Mouse (Mus musculus): ENCODE measurements at regions not wholly inside any gene's neighbourhood (a gene's known extent, or its start where the extent isn't known, plus 50 kb on each side); places are given as distances from the start of the nearest gene placed in this dataset.

DNA sequence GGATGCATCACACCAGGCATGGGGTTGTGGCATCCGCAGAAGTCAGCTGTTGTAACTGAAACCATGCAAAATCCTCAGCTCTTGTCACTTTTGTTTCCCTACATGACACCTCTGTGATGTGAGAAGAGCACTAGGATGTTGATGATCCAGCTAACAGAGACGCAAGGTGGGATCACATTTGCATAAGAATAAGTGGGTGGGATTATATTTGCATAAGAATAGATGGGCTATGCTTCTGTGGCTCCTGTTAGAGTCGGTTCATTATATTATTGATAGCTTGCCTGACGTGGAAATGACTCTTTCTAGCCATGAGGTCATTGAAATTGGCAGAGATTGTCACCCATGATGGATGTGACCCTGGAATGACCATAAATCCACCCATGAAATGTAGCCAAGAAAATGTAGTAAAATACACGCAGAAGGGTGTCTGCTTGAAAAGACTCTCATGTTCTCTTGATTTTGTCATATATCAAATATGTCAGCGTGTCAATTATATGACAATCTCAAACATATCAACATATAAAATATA is 102.2 kb upstream of the Arg1 start:
- no peak for DNase-seq

GRCm38 (mm10) chr10:25023601-25024157 is 96.4 kb upstream of the Arg1 start:
- DNase-seq = peak; percentile 10

DNA sequence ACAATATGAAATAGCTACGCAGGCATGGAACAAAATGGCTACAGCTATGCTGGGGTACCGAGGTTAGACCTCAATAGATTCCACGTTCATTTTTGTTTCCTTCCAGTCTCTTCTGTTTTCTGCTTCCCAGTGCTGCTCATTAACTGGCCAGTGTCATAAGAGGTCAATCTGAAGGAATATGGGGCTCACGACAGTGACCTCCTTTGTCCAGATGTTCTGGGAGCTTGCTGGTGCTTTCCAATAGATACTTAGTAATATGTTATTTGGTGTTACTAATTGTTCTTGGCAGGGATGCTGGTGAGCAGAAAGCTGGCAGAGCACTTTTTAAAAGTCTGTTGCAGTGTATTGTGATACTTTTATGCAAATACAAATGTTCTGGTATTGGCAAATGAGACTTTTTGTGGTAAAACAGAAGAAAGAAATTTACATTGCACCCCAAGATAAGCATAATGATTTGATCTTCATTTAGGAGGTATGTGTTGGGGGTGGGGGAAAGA is 95.8 kb upstream of the Arg1 start:
- peak; percentile 9 for DNase-seq

- DNase-seq = no peak
Observed at GRCm38 (mm10) chr10:25018946-25019345, 91.7 kb upstream of the Arg1 start.

- no peak for DNase-seq
Observed at GRCm38 (mm10) chr10:25017843-25018242, 90.6 kb upstream of the Arg1 start.

- DNase-seq = peak; percentile 23
Observed at GRCm38 (mm10) chr10:25016110-25016509, 88.8 kb upstream of the Arg1 start.

- DNase-seq = no peak
Observed at GRCm38 (mm10) chr10:25012129-25012528, 84.8 kb upstream of the Arg1 start.

- no peak for DNase-seq
Observed at GRCm38 (mm10) chr10:25001299-25001698, 74.0 kb upstream of the Arg1 start.

GRCm38 (mm10) chr10:25000231-25001222 is 73.2 kb upstream of the Arg1 start:
- no peak for DNase-seq

- DNase-seq = no peak
Observed at GRCm38 (mm10) chr10:24999807-25000206, 72.5 kb upstream of the Arg1 start.

DNA sequence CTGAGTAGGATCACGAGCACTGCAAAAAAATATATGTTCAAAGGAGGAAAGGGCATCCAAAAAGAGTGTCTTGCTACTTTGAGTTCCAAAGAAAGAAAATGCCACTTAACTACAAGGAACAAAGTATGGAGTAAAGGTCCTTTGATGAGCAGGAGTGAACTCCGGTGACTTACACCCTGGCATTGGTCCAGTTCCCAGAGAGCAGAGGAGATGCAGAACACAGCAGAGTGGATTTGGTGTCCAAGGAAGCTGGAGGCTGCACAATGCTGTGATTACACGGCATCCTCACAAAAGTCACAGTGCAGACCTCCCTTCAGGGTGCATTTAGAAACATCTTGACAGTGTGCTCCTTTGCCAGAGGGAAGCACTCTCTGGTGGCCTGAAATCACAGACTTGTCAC is 70.4 kb upstream of the Arg1 start:
- no peak for DNase-seq

DNA sequence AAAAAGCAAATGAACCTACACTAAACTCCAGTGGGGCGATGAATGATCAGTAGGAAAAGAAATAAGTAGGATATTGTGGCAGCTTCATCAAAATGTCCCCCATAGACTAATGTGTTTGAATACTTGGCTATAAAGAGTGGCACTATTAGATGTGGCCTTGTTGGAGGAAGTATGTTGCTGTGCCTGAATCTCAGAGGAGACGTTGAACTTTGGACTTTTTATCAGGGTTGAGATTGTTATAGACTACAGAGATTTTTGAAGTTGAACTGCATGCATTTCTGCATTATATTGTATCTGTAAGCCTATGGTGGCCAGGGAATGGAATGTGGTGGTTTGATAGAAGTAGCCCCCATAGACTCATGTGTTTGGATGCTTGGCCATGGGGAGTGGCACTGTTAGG is 68.5 kb upstream of the Arg1 start:
- DNase-seq = no peak

- DNase-seq = no peak
Observed at GRCm38 (mm10) chr10:24989965-24990653, 62.8 kb upstream of the Arg1 start.

- DNase-seq = no peak
Observed at GRCm38 (mm10) chr10:24984801-24985200, 57.5 kb upstream of the Arg1 start.

- no peak for DNase-seq
Observed at GRCm38 (mm10) chr10:24981763-24982162, 54.5 kb upstream of the Arg1 start.

Small RNA genes lying in the stretch of these regions (microRNA-seq; reads per million reads assigned to microRNA genes)
- 0 reads per million in 2 experiments for gene Gm22566 (ENCODE audit: borderline replicate concordance in 2 of 2)
